Mouse (Mus musculus) stomach, postnatal 0 days (tissue): ENCODE data around the gene Etfa.

Source experiments
- CTCF ChIP-seq: IDR thresholded peaks from 2 replicates; pipeline ENCODE4 v1.5.1; 2016; ENCODE audit warnings: antibody characterized with exemption, low read depth, mild to moderate bottlenecking, moderate library complexity
- EP300 ChIP-seq: optimal IDR thresholded peaks from 2 replicates; pipeline ENCODE3; 2016; ENCODE audit warnings: antibody characterized with exemption

DNA sequence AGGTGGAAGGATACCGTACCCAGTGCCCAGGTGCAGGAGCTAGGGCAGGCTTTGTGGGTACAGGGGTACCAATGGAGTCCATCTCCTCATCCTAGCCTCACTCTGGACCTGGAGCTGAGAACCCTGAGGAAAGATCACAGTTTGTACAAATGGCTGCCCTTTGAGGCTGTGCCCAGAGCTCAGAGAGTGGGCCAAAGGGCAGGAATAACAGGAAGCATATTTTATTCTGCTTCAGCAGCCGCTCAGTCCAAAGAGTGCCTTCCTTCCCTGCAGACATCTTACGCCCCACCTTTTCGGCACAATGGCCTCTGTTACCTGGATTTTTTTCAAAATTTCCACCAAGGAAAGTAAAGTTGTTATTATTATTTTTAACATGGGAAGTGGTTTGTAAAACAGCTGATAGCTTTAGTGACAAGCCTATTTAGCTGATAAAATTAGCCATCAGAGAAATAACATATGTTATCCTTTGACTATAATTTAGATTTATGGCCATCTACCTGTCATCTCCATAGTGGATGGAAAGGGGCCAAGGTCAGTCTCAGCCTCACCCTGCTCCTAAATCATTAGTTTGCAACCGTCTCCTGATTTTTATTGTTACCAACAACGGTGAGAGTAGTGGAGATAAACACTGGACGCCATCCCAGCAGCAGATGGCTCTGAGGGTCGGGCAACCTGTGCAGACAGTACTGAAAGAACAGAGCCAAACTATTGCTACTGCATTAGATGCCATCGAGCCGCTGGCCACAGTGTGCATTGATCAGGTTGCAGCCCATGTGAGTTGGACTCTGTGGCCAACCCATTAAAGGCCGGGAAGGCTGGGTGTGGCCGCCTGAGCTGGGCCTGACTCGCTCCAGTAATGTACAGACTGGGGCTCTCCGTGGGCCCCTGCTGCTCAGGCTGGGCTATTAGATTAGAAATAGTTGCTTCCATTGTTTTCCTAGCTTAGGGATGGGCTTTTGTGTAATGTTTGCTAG lies 88.3 kb downstream of the Etfa start:
- TF ChIP-seq EP300 (no peak), CTCF (no peak)
